16 mouse cellular contexts compared by ENCODE assay signal in genomic region chr19:44752056-44752940, GRCm38 (mm10). TPM values are rescaled to one million over a fixed set of nuclear protein-coding genes. Genes with fewer than 3 reads are reported as not detected.
A peak's percentile ranks its signal among the peaks of the same experiment; 100 is the strongest.
DNase-seq lines count a peak whose midpoint lies in the region; ATAC-seq lines count a peak whose summit lies in the region.
"Had no signal": no experiment of that assay in that cellular context is flagged by ENCODE, and none has a peak within 500 bp of the region (broad histone marks: within the 10 kb centered on the region; RNA-seq: fewer than 3 reads in every experiment).

No protein-coding gene starts in this region.

- WGBS in midbrain, embryonic 10.5 days: under 1% methylated on average over 31 of the region's 31 CpGs
- WGBS in midbrain, embryonic 13.5 days: under 1% methylated on average over 31 of the region's 31 CpGs
- under 1% methylated on average over 31 of the region's 31 CpGs for WGBS in hindbrain, embryonic 12.5 days
- 1% methylated on average over 31 of the region's 31 CpGs for WGBS in kidney, embryonic 15.5 days
- 3% methylated on average over 31 of the region's 31 CpGs for WGBS in neural tube, embryonic 15.5 days

- H3K4me2 ChIP-seq in midbrain, embryonic 13.5 days (replicated peaks): no peak overlapping the region
- H3K4me2 ChIP-seq in hindbrain, embryonic 12.5 days (replicated peaks): peak overlapping the region; percentile 23
- H3K4me2 ChIP-seq in kidney, embryonic 15.5 days: peak overlapping the region; percentile 78
- H3K4me2 ChIP-seq in neural tube, embryonic 15.5 days: peak overlapping the region; percentile 52
- H3K4me2 ChIP-seq: heart, embryonic 13.5 days; limb, embryonic 13.5 days had no signal

- intact Hi-C loops in left cerebral cortex, postnatal 14 days (cut with DNase I): loop anchor here (2.0 to 5.0 kb wide), 3 partner anchors 85 to 169 kb away; no protein-coding TSS in a partner anchor

- H3K27me3 ChIP-seq in midbrain, embryonic 10.5 days (ENCODE audit: low read depth, poor library complexity, severe bottlenecking): peaks cover 100% of the 10 kb centered on the region
- H3K27me3 ChIP-seq in midbrain, embryonic 13.5 days: peaks cover 100% of the 10 kb centered on the region
- peaks cover 98% of the 10 kb centered on the region for H3K27me3 ChIP-seq in hindbrain, embryonic 12.5 days
- H3K27me3 ChIP-seq in kidney, embryonic 15.5 days: peaks cover 95% of the 10 kb centered on the region
- peaks cover 92% of the 10 kb centered on the region for H3K27me3 ChIP-seq in neural tube, embryonic 15.5 days (replicated peaks)

- H3K4me3 ChIP-seq in midbrain, embryonic 10.5 days: peak overlapping the region; percentile 29
- no peak overlapping the region for H3K4me3 ChIP-seq in midbrain, embryonic 13.5 days (replicated peaks)
- H3K4me3 ChIP-seq in hindbrain, embryonic 12.5 days: peak overlapping the region; percentile 4; the same call in 1 of the 2 replicates
- peak overlapping the region; percentile 59 for H3K4me3 ChIP-seq in kidney, embryonic 15.5 days (replicated peaks)
- peak overlapping the region; percentile 6; the same call in 1 of the 2 replicates for H3K4me3 ChIP-seq in neural tube, embryonic 15.5 days (replicated peaks)
- H3K4me3 ChIP-seq: heart, embryonic 13.5 days; limb, embryonic 13.5 days had no signal

- H3K36me3 ChIP-seq in midbrain, embryonic 10.5 days: no peaks in the 10 kb centered on the region
- H3K36me3 ChIP-seq in midbrain, embryonic 13.5 days: no peaks in the 10 kb centered on the region
- no peaks in the 10 kb centered on the region for H3K36me3 ChIP-seq in hindbrain, embryonic 12.5 days
- H3K36me3 ChIP-seq in kidney, embryonic 15.5 days: no peaks in the 10 kb centered on the region
- no peaks in the 10 kb centered on the region for H3K36me3 ChIP-seq in neural tube, embryonic 15.5 days
- H3K36me3 ChIP-seq: heart, embryonic 13.5 days; limb, embryonic 13.5 days had no signal

- no peak for ATAC-seq in midbrain, embryonic 13.5 days
- ATAC-seq in hindbrain, embryonic 12.5 days (ENCODE audit: low FRiP score): no peak
- ATAC-seq in kidney, embryonic 15.5 days (replicated peaks; ENCODE audit: low FRiP score): no peak
- no peak for ATAC-seq in neural tube, embryonic 15.5 days (ENCODE audit: low FRiP score)
- no peak for ATAC-seq in erythroid progenitor cell, adult 5-6 weeks (replicated peaks; ENCODE audit: low FRiP score, poor library complexity, severe bottlenecking)
- ATAC-seq: liver, postnatal 0 days had no signal

- no peak overlapping the region for H3K27ac ChIP-seq in midbrain, embryonic 10.5 days (replicated peaks)
- H3K27ac ChIP-seq in midbrain, embryonic 13.5 days: no peak overlapping the region
- peak overlapping the region; percentile 82 for H3K27ac ChIP-seq in hindbrain, embryonic 12.5 days
- peak overlapping the region; percentile 98 for H3K27ac ChIP-seq in kidney, embryonic 15.5 days
- H3K27ac ChIP-seq in neural tube, embryonic 15.5 days (replicated peaks): peak overlapping the region; percentile 80
- H3K27ac ChIP-seq: heart, embryonic 13.5 days; limb, embryonic 13.5 days; macrophage had no signal

- H3K9ac ChIP-seq in midbrain, embryonic 13.5 days (replicated peaks): no peak overlapping the region
- H3K9ac ChIP-seq in hindbrain, embryonic 12.5 days: peak overlapping the region; percentile 13; the same call in 1 of the 2 replicates
- 0 out of 2 replicates have a peak overlapping the region, but pooled peaks have one; percentile 31 for H3K9ac ChIP-seq in kidney, embryonic 15.5 days
- no peak overlapping the region; the same call in 1 of the 2 replicates for H3K9ac ChIP-seq in neural tube, embryonic 15.5 days (replicated peaks)
- H3K9ac ChIP-seq: heart, embryonic 13.5 days; limb, embryonic 13.5 days; liver, postnatal 0 days had no signal

- H3K9me3 ChIP-seq in midbrain, embryonic 10.5 days (replicated peaks): no peaks in the 10 kb centered on the region
- H3K9me3 ChIP-seq in midbrain, embryonic 13.5 days: no peaks in the 10 kb centered on the region
- H3K9me3 ChIP-seq in hindbrain, embryonic 12.5 days (replicated peaks): no peaks in the 10 kb centered on the region
- no peaks in the 10 kb centered on the region for H3K9me3 ChIP-seq in kidney, embryonic 15.5 days (replicated peaks)
- no peaks in the 10 kb centered on the region for H3K9me3 ChIP-seq in neural tube, embryonic 15.5 days (replicated peaks)
- H3K9me3 ChIP-seq: heart, embryonic 13.5 days; limb, embryonic 13.5 days had no signal

- H3K4me1 ChIP-seq in midbrain, embryonic 10.5 days: peaks cover 79% of the 10 kb centered on the region
- H3K4me1 ChIP-seq in midbrain, embryonic 13.5 days (replicated peaks): peaks cover 42% of the 10 kb centered on the region
- H3K4me1 ChIP-seq in hindbrain, embryonic 12.5 days: peaks cover 50% of the 10 kb centered on the region
- H3K4me1 ChIP-seq in kidney, embryonic 15.5 days: peaks cover 62% of the 10 kb centered on the region
- H3K4me1 ChIP-seq in neural tube, embryonic 15.5 days: peaks cover 51% of the 10 kb centered on the region

- DNase-seq in midbrain, embryonic 10.5 days (ENCODE audit: low spot score): peak; percentile 52
- DNase-seq in left cerebral cortex, postnatal 14 days (ENCODE audit: low spot score in 2 of 2): no peak
- DNase-seq in Muller cell, postnatal 12 days (ENCODE audit: inconsistent ontology term): no peak
- DNase-seq: cerebellum, adult 11 months; gastrocnemius, postnatal 14 days; liver, postnatal 0 days; right cerebral cortex, postnatal 14 days had no signal

RNA-seq across cellular contexts. Expression of gene Pax2, which starts 3.5 kb away (rescaled TPM):
- polyA plus RNA-seq in midbrain, embryonic 10.5 days (2016; fragmentation: Nextera tagmentation; extraction: Ambion mirVana): 0.60 and 1.1 TPM in 2 replicates
- polyA plus RNA-seq in midbrain, embryonic 13.5 days (2015; fragmentation: Nextera tagmentation; extraction: Ambion mirVana): 0.63 and 1.0 TPM in 2 replicates
- 15.1 and 18.6 TPM in 2 replicates for polyA plus RNA-seq in hindbrain, embryonic 12.5 days (2016; fragmentation: Nextera tagmentation; extraction: Ambion mirVana)
- 34.6 and 36.9 TPM in 2 replicates for polyA plus RNA-seq in kidney, embryonic 15.5 days (2015; fragmentation: Nextera tagmentation; extraction: Ambion mirVana)
- polyA plus RNA-seq in neural tube, embryonic 15.5 days (2015; fragmentation: Nextera tagmentation; extraction: Ambion mirVana): 16.5 and 20.5 TPM in 2 replicates
- not detected in 2 replicates for total RNA-seq in erythroid progenitor cell, adult 5-6 weeks (2015; ENCODE audit: low replicate concordance)
- not detected in 2 replicates for total RNA-seq in erythroid progenitor cell, adult 5-6 weeks (2017; ENCODE audit: low replicate concordance)
- under 1 TPM; 0.11 to 0.22 TPM for total RNA-seq in left cerebral cortex, postnatal 14 days (2021)
- total RNA-seq: gastrocnemius, postnatal 14 days; hematopoietic stem cell, adult 5-6 weeks had no signal
- polyA plus RNA-seq: heart, embryonic 13.5 days; limb, embryonic 13.5 days; liver, postnatal 0 days; macrophage had no signal

Comparison
In these comparisons a context has a peak if more than half of its experiments do, and no peak if none do; other contexts are left out.
1. H3K27ac ChIP-seq: peak in hindbrain, embryonic 12.5 days (single experiment), kidney, embryonic 15.5 days (single experiment) and neural tube, embryonic 15.5 days (single experiment); none in midbrain, embryonic 10.5 days (single experiment) and midbrain, embryonic 13.5 days (single experiment).
2. H3K9ac ChIP-seq: peak in hindbrain, embryonic 12.5 days (single experiment) and kidney, embryonic 15.5 days (single experiment); none in midbrain, embryonic 13.5 days (single experiment) and neural tube, embryonic 15.5 days (single experiment).